Mouse (Mus musculus) cerebellum, adult 2 months (tissue): ENCODE measurements around the gene Slc17a3. TPM values are rescaled to one million over a fixed set of nuclear protein-coding genes. Genes with fewer than 3 reads are reported as not detected.
A peak's percentile ranks its signal among the peaks of the same experiment; 100 is the strongest.

Experiments
- DNase-seq, 2 experiments: peaks; one replicate each; pipeline ENCODE4 v3.0.0; 2021
- H3K27ac ChIP-seq: fragments of 200-500 bp; 2 replicates; pipeline ENCODE4 v1.5.1; 2012; ENCODE audit warnings: low read length, control low read depth, inconsistent platforms; ENCODE audit not compliant: insufficient read depth
- H3K27me3 ChIP-seq: fragments of 200-500 bp; 2 replicates; pipeline ENCODE4 v1.6.1; 2012; ENCODE audit warnings: inconsistent platforms, mild to moderate bottlenecking, low read length, moderate library complexity; ENCODE audit not compliant: control insufficient read depth, insufficient read depth
- H3K4me1 ChIP-seq: fragments of 200-500 bp; 2 replicates; pipeline ENCODE4 v1.6.1; 2011; ENCODE audit warnings: low read length; ENCODE audit not compliant: control insufficient read depth, insufficient read depth
- H3K4me3 ChIP-seq: fragments of 200-500 bp; replicated peaks from 2 replicates; pipeline ENCODE3; 2011; ENCODE audit warnings: mild to moderate bottlenecking, low read depth, low read length, control low read depth; ENCODE audit not compliant: insufficient read depth
- CTCF ChIP-seq: fragments of 200-500 bp; IDR thresholded peaks from 2 replicates; pipeline ENCODE4 v1.5.1; 2011; ENCODE audit warnings: low read depth, mild to moderate bottlenecking, control low read depth, low read length, moderate library complexity, borderline replicate concordance; ENCODE audit not compliant: insufficient read depth
- POLR2A ChIP-seq: fragments of 200-500 bp; IDR thresholded peaks from 2 replicates; pipeline ENCODE4 v1.6.1; 2011; ENCODE audit warnings: low read length, control low read depth, borderline replicate concordance; ENCODE audit not compliant: insufficient read depth
- WGBS: fragments of 180-500 bp; shearing (Covaris S2); methylation state at CpG from one replicate; pipeline ENCODE4 v1.1.7; 2018; 5-methylcytosine and 5-hydroxymethylcytosine counted together
- polyA plus RNA-seq: library from polyadenylated mRNA; depleted of rRNA; stranded (reverse); fragments of >200 nt; gene quantifications from 2 replicates; pipeline ENCODE4 v1.2.3, GENCODE M21; 2012; rRNA removed

Gene Slc17a3
- 0.02 TPM in 1 of 2 replicates, not detected in the other for polyA plus RNA-seq

DNA sequence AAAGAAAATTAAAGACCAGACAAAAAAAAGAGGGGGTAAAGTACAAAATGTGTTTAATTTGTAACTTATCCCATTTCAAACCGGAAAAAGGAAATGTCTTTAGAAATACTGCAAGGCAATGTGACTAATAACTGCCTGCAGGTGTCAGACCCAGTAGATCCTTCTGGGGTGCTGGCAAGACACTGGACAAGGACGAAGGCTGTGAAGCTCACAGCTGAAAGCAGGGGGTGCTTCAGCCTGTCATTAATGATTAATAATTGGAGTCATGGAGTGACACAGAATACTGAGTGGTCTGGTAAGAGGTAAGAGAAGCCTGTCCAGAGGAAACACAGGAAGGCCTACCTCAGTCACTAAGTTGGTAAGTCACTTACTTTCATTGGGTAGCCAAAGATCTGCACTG is at the start of gene Slc17a3:
Slc17a3 (plus strand) TSS at position 127 of the 400 bp plus-strand sequence.
- no peaks in the 10 kb centered on the region for H3K4me1 ChIP-seq
- H3K4me3 ChIP-seq, result no peak within 1 kb of the TSS
- no peaks in the 10 kb centered on the region for H3K27me3 ChIP-seq
- no peak within 1 kb of the TSS for H3K27ac ChIP-seq
- WGBS, result 70% methylated on average over 2 of the region's 2 CpGs
- TF ChIP-seq CTCF (no peak), POLR2A (no peak)
- DNase-seq, result no peak

DNA sequence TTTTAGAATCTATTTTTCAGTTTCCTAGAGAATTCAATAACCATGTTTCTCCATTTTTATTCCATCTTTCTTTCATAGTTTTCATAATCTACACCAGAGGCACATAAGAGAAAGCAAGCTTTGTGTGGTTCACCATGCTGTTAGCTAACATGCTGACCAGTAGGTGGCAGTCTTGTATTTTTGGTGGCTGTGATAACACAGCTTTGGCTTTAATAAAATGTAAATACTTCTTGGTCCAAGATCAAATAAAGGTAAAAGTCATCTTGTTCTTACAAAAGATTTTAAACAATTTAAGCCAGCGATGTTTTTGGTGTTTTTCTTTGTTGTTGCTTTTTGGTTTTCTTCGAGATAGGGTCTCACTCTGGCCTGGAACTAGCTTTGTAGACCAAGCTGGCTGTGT is 46.7 kb upstream of the Slc17a3 start:
- TF ChIP-seq CTCF (peak; percentile 29; the same call in 1 of the 2 replicates), POLR2A (no peak)
- no peaks in the 10 kb centered on the region for H3K4me1 ChIP-seq
- H3K4me3 ChIP-seq, result no peak overlapping the region
- H3K27ac ChIP-seq, result no peak overlapping the region
- 51% methylated on average over 2 of the region's 2 CpGs for WGBS
- peak; percentile 12 to 18 for DNase-seq
- H3K27me3 ChIP-seq, result no peaks in the 10 kb centered on the region

DNA sequence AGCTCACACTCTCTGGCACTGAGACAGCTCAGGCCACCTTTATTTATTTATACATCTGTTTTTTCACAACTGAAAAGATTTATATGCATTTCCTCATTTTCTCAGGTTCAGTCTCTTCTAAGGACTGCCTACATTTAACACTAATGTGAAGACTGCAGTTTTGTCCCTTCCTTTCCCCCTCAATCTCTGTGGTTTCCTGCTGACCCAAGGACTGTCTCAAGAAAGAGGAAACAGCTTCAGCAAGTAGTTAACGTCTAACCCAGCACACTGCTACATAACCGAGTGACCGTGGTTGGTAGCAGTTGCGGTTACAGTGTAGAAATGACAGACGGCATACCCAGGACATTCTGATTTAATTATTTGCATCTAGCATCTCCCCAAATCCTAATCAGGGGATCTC is 39.8 kb upstream of the Slc17a3 start:
- Histone ChIP-seq H3K27me3 (no peaks in the 10 kb centered on the region), H3K27ac (no peak overlapping the region), H3K4me3 (no peak overlapping the region), H3K4me1 (no peaks in the 10 kb centered on the region)
- DNase-seq, result no peak
- 82% methylated on average over 5 of the region's 5 CpGs for WGBS
- no peak for TF ChIP-seq POLR2A
- no peak for TF ChIP-seq CTCF

DNA sequence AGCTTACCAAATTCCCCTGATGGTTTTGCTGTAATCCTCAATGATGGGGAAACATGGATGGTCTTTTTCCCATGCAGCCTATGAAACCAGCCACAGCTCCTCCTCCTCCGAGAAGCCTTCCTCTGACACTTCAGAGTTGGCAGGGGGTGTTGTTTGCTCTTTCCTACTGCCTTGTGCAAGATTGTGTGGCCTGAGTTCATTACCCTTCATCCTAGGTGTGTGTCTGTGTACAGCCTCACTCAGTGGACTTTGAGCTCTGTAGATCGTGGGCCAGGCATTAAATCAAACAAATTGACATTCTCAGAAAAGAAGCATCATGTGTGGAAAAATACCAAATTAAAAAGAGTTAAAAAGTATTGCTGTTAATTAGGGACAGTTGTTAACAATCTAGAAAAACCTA is 34.7 kb upstream of the Slc17a3 start:
- H3K4me1 ChIP-seq, result no peaks in the 10 kb centered on the region
- H3K27me3 ChIP-seq, result no peaks in the 10 kb centered on the region
- H3K27ac ChIP-seq, result no peak overlapping the region
- H3K4me3 ChIP-seq, result no peak overlapping the region
- TF ChIP-seq POLR2A (no peak), CTCF (no peak)
- DNase-seq, result no peak
- whole genome bisulfite sequencing, result 84% methylated on average over 2 of the region's 2 CpGs

DNA sequence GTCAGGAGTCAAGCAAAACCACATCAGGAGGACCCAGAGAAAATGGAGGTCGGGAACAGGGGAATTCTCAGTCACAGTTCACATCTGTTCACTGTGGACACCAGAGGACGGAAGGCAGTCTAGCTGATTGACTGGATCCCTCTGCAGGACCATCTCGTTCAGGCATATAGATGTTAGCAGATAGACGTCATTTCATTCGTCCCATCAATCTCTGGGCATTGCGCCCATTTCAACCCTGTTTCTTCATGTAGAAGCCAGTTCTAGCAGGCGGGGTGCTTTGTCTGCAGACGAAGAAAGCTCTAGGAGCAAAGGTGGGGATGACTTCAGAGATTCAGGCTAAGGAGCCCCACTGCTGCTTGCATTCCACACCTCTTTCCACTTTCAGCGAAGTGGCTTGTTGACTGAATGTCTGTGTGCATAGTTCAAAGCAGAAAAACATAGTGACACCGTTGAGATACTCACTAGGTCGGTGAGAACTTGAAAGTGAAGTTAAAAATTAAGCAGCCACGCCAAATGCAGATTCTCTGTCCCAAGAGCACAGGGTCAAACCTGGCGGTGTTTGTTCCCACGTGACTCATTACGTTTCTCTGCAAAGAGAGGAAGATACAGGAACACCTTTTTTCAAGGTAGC is 32.7 kb upstream of the Slc17a3 start, which contains the start of gene Slc17a2:
Slc17a2 (plus strand) TSS at position 572 of the 631 bp plus-strand sequence.
- no peak within 1 kb of the TSS for H3K4me3 ChIP-seq
- H3K27ac ChIP-seq, result no peak within 1 kb of the TSS
- TF ChIP-seq CTCF, result no peak
- no peak for TF ChIP-seq POLR2A
- 71% methylated on average over 15 of the region's 15 CpGs for WGBS
- DNase-seq, result no peak
- no peaks in the 10 kb centered on the region for H3K27me3 ChIP-seq
- H3K4me1 ChIP-seq, result no peaks in the 10 kb centered on the region

DNA sequence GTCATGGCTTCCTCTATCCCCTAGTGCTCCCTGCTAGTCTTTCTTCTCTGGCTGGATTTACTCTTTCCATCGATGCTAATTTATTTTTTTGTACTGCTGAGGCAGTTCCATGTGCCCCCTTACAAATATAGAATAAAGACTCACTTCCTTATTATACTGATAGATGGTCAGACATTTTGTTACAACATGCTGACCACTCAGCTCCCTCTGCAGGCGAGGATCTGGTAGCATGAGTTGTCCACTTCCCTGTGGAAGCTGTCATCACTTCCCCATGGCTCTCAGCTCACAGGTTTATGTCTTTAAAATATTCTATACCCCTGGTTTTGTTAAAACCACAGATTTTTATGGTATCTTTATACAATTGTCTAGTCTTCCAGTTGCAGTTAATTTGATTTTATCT is 23.1 kb upstream of the Slc17a3 start:
- H3K4me1 ChIP-seq, result no peaks in the 10 kb centered on the region

DNA sequence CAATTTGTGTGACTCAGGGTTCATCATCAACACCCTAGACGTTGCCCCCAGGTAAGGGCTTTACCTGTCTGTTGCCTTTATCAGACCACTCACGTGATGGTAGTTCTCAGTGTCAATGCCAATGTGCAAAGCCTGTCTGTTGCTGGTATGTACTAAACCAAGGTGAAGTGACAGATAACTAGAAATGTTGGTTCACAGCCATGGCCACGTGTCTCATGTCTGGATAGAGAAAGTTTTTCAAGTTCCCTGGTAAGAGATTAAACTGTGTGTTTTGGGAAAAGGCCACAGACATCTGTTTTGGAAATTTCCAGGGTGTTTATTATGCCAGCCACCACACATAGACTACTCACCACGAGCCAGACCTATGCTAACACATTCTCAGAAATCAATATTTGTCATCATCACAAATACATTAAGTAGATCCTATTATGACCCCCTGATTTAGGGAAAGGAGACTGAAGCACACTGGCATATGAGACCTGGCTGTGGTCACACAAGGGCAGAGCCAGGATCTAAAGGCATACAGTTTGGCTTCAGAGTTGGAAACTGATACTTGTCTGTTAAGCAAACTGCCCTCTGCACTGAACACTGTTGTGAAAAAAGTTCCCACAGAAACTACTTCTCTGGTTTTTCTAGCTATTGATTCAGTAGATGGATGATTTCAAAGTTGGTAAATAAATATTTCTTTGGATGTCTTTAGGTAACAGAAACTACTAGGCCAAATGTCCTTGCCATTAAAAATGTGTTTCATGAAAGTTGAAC is 18.9 kb upstream of the Slc17a3 start:
- Histone ChIP-seq H3K4me3 (no peak overlapping the region), H3K27me3 (no peaks in the 10 kb centered on the region), H3K27ac (no peak overlapping the region), H3K4me1 (no peaks in the 10 kb centered on the region)
- DNase-seq, result no peak
- TF ChIP-seq CTCF (no peak), POLR2A (no peak)
- WGBS, result 65% methylated on average over 4 of the region's 4 CpGs

More for the DNA sequence above, 23.1 kb upstream of the Slc17a3 start:
- WGBS, result 79% methylated on average over 2 of the region's 2 CpGs
- Histone ChIP-seq H3K27me3 (no peaks in the 10 kb centered on the region), H3K4me3 (no peak overlapping the region), H3K27ac (no peak overlapping the region)
- TF ChIP-seq POLR2A (no peak), CTCF (no peak)
- no peak for DNase-seq

DNA sequence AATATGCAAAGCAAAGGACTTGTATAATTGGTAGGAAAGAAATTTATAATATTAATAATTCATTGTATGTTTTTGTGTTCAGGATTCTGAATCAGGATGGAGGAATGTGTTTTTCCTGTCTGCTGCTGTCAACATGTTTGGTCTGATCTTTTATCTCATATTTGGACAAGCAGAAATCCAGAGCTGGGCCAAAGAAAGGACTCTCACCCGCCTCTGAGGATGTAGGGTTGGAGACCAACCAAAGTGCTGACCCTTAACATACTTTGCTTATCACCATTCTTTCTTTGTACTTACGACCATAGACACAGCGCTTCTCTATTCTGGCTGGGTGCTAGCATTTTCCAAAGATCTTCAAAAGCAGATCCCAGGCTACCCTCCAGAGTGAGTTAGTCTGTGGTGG is 17.0 kb upstream of the Slc17a3 start:
- no peak for DNase-seq
- WGBS, result 84% methylated on average over 3 of the region's 3 CpGs
- H3K27ac ChIP-seq, result no peak overlapping the region
- TF ChIP-seq CTCF (no peak), POLR2A (no peak)
- no peak overlapping the region for H3K4me3 ChIP-seq
- H3K4me1 ChIP-seq, result no peaks in the 10 kb centered on the region
- no peaks in the 10 kb centered on the region for H3K27me3 ChIP-seq

DNA sequence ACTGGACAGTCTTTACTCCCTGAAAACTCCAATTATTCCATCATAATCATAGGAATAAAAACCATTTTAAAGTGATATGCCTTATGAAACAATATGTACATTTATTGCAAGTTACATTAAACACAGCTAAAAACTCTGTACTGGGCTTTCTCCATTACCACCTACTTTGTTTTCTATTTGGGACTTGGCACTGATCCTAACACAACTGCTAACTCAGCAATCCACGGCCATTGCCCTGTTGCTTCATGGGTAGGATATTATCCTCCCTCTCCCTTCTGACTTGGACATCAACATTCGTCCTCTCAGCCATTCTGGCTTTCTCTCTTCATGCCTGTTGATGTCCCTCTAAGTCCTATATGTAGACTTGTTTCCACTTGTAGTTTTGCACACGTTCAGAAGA is 12.6 kb upstream of the Slc17a3 start:
- TF ChIP-seq POLR2A (no peak), CTCF (no peak)
- Histone ChIP-seq H3K27me3 (no peaks in the 10 kb centered on the region), H3K27ac (no peak overlapping the region), H3K4me3 (no peak overlapping the region), H3K4me1 (no peaks in the 10 kb centered on the region)
- DNase-seq, result no peak
- 33% methylated on average over 3 of the region's 3 CpGs for WGBS
